Mouse (Mus musculus): Measurements from ENCODE around the gene Mxra8. TPM values are rescaled to one million over a fixed set of nuclear protein-coding genes. Genes with fewer than 3 reads are reported as not detected.

The Mxra8 gene
- total RNA-seq (2023): 8.3 TPM

GRCm38 (mm10) chr4:155839483-155839910, at the start of gene Mxra8:
Mxra8 (plus strand) TSS chr4:155839680.

GRCm38 (mm10) chr4:155790021-155790489, 49.4 kb upstream of the Mxra8 start, which contains the start of gene Ankrd65:
Ankrd65 (plus strand) TSS chr4:155790439.

GRCm38 (mm10) chr4:155802741-155803339, 36.6 kb upstream of the Mxra8 start, which contains the start of gene Mrpl20:
Mrpl20 (plus strand) TSS chr4:155802878.

GRCm38 (mm10) chr4:155811929-155812664, 27.4 kb upstream of the Mxra8 start, which contains the start of gene Ccnl2:
Ccnl2 (plus strand) TSS chr4:155812489.

GRCm38 (mm10) chr4:155831205-155831766, 8.2 kb upstream of the Mxra8 start, which contains the start of gene Aurkaip1:
Aurkaip1 (plus strand) TSS chr4:155831272.

GRCm38 (mm10) chr4:155846871-155847578, 7.5 kb downstream of the Mxra8 start, which contains the start of gene Dvl1:
Dvl1 (plus strand) TSS chr4:155847402.

GRCm38 (mm10) chr4:155863001-155863400, 23.5 kb downstream of the Mxra8 start, which contains the start of gene Tas1r3:
Tas1r3 (minus strand) TSS chr4:155863362.

GRCm38 (mm10) chr4:155869317-155870033, 30.0 kb downstream of the Mxra8 start, which contains the start of the genes Cptp and Ints11:
Cptp (minus strand) TSS chr4:155869440.
Ints11 (plus strand) TSS chr4:155869546.

GRCm38 (mm10) chr4:155891551-155892001, 52.1 kb downstream of the Mxra8 start, which contains the start of the genes Pusl1 and Acap3:
Pusl1 (minus strand) TSS chr4:155891781.
Acap3 (plus strand) TSS chr4:155891822.

Other genes with a start within 250 kb of the Mxra8 start
- 32.4 TPM for gene Slc35e2, start 238.3 kb upstream of the Mxra8 start, total RNA-seq (2023)
- 164 TPM for gene Cdk11b, start 214.8 kb upstream of the Mxra8 start, total RNA-seq (2023)
- gene Gm10563, start 194.3 kb upstream of the Mxra8 start, total RNA-seq (2023): not detected
- gene Mmp23, start 186.3 kb upstream of the Mxra8 start, total RNA-seq (2023): 0.71 TPM
- 47.1 TPM for gene Mib2, start 170.5 kb upstream of the Mxra8 start, total RNA-seq (2023)
- 10.1 TPM for gene Fndc10, start 145.3 kb upstream of the Mxra8 start, total RNA-seq (2023)
- 79.3 TPM for gene Ssu72, start 134.9 kb upstream of the Mxra8 start, total RNA-seq (2023)
- 1.0 TPM for gene Tmem240, start 104.9 kb upstream of the Mxra8 start, total RNA-seq (2023)
- 54.1 TPM for gene Atad3a, start 78.6 kb upstream of the Mxra8 start, total RNA-seq (2023)
- gene Vwa1, start 65.0 kb upstream of the Mxra8 start, total RNA-seq (2023): not detected
- not detected for gene Tmem88b, start 53.8 kb upstream of the Mxra8 start, total RNA-seq (2023)
- not detected for gene Ankrd65, start 49.2 kb upstream of the Mxra8 start, total RNA-seq (2023)
- 39.3 TPM for gene Mrpl20, start 36.8 kb upstream of the Mxra8 start, total RNA-seq (2023)
- 235 TPM for gene Ccnl2, start 27.2 kb upstream of the Mxra8 start, total RNA-seq (2023)
- 99.7 TPM for gene Aurkaip1, start 8.4 kb upstream of the Mxra8 start, total RNA-seq (2023)
- 78.7 TPM for gene Dvl1, start 7.7 kb downstream of the Mxra8 start, total RNA-seq (2023)
- 1.6 TPM for gene Tas1r3, start 23.7 kb downstream of the Mxra8 start, total RNA-seq (2023)
- 11.3 TPM for gene Cptp, start 29.8 kb downstream of the Mxra8 start, total RNA-seq (2023)
- 68.1 TPM for gene Ints11, start 29.9 kb downstream of the Mxra8 start, total RNA-seq (2023)
- gene Pusl1, start 52.1 kb downstream of the Mxra8 start, total RNA-seq (2023): 35.7 TPM
- 61.9 TPM for gene Acap3, start 52.1 kb downstream of the Mxra8 start, total RNA-seq (2023)
- gene Ube2j2, start 104.2 kb downstream of the Mxra8 start, total RNA-seq (2023): 130 TPM
- 7.0 TPM for gene C1qtnf12, start 122.6 kb downstream of the Mxra8 start, total RNA-seq (2023)
- gene B3galt6, start 153.0 kb downstream of the Mxra8 start, total RNA-seq (2023): 4.0 TPM
- gene Sdf4, start 153.2 kb downstream of the Mxra8 start, total RNA-seq (2023): 200 TPM
- gene Tnfrsf4, start 174.2 kb downstream of the Mxra8 start, total RNA-seq (2023): 24.3 TPM
- 65.3 TPM for gene Tnfrsf18, start 186.5 kb downstream of the Mxra8 start, total RNA-seq (2023)
- not detected for gene Ttll10, start 219.7 kb downstream of the Mxra8 start, total RNA-seq (2023)